Mouse (Mus musculus) embryonic facial prominence, embryonic 10.5 days (tissue): ENCODE data around the gene Plppr3. TPM values are rescaled to one million over a fixed set of nuclear protein-coding genes. Genes with fewer than 3 reads are reported as not detected.

ENCODE experiments used
- DNase-seq: peaks from one replicate; pipeline ENCODE4 v3.0.0-alpha.2; 2017; ENCODE audit warnings: low spot score
- H3K27ac ChIP-seq: fragments of 300-500 bp; sonication (generic); replicated peaks from 2 replicates; pipeline ENCODE4 v1.5.1; 2016; ENCODE audit warnings: mild to moderate bottlenecking
- H3K27me3 ChIP-seq: fragments of 300-500 bp; sonication (generic); replicated peaks from 2 replicates; pipeline ENCODE4 v1.6.1; 2016; ENCODE audit warnings: low read depth, mild to moderate bottlenecking; ENCODE audit not compliant: poor library complexity, severe bottlenecking
- H3K36me3 ChIP-seq: fragments of 300-500 bp; sonication (generic); replicated peaks from 2 replicates; pipeline ENCODE4 v1.6.1; 2016; ENCODE audit warnings: mild to moderate bottlenecking, moderate library complexity
- H3K4me1 ChIP-seq: fragments of 300-500 bp; sonication (generic); 2 replicates; pipeline ENCODE4 v1.6.1; 2016
- H3K4me3 ChIP-seq: fragments of 300-500 bp; sonication (generic); 2 replicates; pipeline ENCODE4 v1.5.1; 2016; ENCODE audit warnings: mild to moderate bottlenecking, moderate library complexity
- H3K9me3 ChIP-seq: fragments of 300-500 bp; sonication (generic); 2 replicates; pipeline ENCODE4 v1.6.1; 2016; ENCODE audit warnings: mild to moderate bottlenecking
- WGBS: fragments of 180-500 bp; shearing (Covaris S2); methylation state at CpG from one replicate; pipeline ENCODE4 v1.1.7; 2016; 5-methylcytosine and 5-hydroxymethylcytosine counted together
- polyA plus RNA-seq: library from polyadenylated mRNA; unstranded; fragments of >200 nt; fragmentation: Nextera tagmentation; extraction: Ambion mirVana; gene quantifications from 2 replicates; pipeline ENCODE4 v1.2.1, GENCODE M21; 2016

The Plppr3 gene
- polyA plus RNA-seq: 123 and 139 TPM in 2 replicates

DNA sequence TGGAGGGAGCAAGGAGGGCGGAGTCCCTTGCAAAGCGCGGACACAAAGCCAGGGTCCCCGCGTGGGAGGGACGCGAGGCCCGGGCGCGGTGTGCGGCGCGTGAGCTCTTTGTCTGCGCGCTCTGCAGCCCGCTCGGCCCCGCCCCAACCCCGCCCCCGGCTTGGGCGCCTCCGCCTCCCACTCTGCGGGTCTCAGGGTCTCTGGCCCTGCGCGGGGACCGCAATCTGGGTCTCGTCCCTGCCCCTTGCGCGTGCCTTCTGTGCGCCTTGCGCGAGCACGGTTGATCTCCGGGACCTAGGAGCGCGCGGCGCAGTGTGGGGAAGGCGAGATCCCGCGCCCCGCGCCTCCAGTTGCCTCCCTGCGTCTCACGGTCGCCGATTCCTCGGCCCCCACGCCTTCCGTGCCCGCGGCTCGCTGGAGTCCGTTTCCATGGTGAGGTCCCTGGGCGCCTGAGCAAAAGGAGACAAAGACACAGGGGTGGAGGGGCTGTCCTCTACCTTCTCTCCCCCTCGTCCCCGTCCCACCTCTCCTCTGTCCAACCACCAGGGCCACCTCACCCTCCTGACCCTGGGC is at the start of gene Plppr3, which contains the start of gene Prtn3:
Gene Plppr3 (minus strand): TSS at position 345 of the 573 bp plus-strand sequence.
Gene Prtn3 (plus strand): TSS at position 187 of the 573 bp plus-strand sequence.
- Histone ChIP-seq H3K4me3 (peak within 1 kb of the TSS; percentile 91), H3K4me1 (peaks cover 50% of the 10 kb centered on the region), H3K9me3 (no peaks in the 10 kb centered on the region), H3K27ac (peak within 1 kb of the TSS; percentile 98), H3K27me3 (peaks cover 5% of the 10 kb centered on the region; the same call in 1 of the 2 replicates), H3K36me3 (peaks cover 34% of the 10 kb centered on the region)
- under 1% methylated on average over 57 of the region's 57 CpGs for WGBS
- DNase-seq: peak; percentile 89

DNA sequence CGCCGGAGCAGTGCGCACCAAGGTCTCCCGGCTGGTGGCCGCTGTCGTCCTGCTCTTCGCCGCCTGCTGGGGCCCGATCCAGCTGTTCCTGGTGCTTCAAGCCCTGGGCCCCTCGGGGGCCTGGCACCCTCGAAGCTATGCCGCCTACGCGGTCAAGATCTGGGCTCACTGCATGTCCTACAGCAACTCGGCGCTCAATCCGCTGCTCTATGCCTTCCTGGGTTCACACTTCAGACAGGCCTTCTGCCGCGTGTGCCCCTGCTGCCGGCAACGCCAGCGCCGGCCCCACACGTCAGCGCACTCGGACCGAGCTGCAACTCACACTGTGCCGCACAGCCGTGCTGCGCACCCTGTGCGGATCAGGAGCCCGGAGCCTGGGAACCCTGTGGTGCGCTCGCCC is 47.1 kb upstream of the Plppr3 start:
- peaks cover 72% of the 10 kb centered on the region for H3K4me1 ChIP-seq
- H3K36me3 ChIP-seq: no peaks in the 10 kb centered on the region
- peaks cover 72% of the 10 kb centered on the region for H3K27me3 ChIP-seq
- 0 out of 2 replicates have a peak, but pooled peaks cover 4% of the 10 kb centered on the region for H3K9me3 ChIP-seq
- DNase-seq: peak; percentile 58
- under 1% methylated on average over 34 of the region's 34 CpGs for WGBS
- H3K27ac ChIP-seq: peak overlapping the region; percentile 24; the same call in 1 of the 2 replicates
- H3K4me3 ChIP-seq: peak overlapping the region; percentile 89

DNA sequence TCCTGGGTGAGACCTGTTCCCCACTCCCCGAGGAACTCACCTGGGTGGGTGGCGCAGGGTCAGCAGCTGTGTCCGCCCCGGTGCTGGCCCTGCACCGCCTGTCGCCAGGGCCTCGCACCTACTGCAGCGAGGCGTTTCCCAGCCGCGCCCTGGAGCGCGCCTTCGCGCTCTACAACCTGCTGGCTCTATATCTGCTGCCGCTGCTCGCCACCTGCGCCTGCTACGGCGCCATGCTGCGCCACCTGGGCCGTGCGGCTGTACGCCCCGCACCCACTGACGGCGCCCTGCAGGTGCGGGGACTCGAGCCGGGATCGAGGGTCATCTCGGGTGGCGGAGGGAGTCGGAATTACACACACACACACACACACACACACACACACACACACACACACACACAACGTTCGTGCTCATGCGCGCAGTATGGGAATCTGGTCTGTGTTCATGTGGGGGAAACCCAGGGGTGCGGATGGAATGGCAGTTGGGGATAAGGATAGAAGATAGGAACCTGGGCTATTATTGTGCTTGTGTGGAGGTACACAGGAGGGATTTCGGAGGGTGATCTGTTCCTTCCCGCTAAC is 46.6 kb upstream of the Plppr3 start, which contains the start of gene R3hdm4:
Gene R3hdm4 (minus strand): TSS at position 251 of the 578 bp plus-strand sequence.
- 4% methylated on average over 41 of the region's 41 CpGs for WGBS
- Histone ChIP-seq H3K4me3 (peak within 1 kb of the TSS; percentile 89), H3K27me3 (peaks cover 72% of the 10 kb centered on the region), H3K36me3 (no peaks in the 10 kb centered on the region), H3K27ac (peak within 1 kb of the TSS; percentile 24; the same call in 1 of the 2 replicates), H3K4me1 (peaks cover 72% of the 10 kb centered on the region), H3K9me3 (0 out of 2 replicates have a peak, but pooled peaks cover 4% of the 10 kb centered on the region)
- peak; percentile 43 for DNase-seq

DNA sequence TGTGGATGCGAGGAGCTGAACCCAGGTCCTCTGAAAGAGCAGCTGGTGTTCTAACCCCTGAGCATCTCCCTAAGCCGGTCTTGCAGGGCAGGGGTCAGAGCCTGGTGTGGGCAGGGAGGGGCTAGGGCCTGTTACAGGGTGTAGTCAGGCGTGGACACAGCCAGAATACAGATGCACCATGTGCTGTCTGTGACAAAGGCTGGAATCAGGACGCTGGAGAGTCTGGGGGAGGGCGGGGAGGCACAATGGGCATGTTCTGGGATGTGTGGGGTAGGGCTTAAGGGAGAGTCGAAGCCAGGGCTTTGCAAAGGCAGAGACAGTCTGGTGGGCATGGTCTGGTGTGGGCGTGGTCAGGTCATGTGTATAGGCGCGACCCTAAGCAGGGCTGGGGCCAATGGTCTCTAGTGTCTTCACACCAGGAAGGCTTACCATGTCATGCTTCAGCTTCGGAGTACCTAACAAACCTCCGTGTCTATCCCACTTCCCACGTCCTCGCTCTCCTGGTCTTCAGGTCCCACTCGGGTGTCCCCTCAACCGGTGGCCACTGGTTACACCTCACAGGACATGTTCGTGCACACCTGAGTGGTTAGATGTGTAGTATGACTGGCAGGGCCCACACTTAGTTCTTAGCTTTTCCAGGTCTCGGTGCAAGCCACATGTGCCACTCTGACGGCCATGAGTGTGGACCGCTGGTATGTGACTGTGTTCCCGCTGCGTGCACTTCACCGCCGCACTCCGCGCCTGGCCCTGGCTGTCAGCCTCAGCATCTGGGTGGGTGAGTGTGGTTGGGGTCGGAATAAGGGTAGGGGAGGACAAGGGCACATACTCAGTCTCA is 45.8 kb upstream of the Plppr3 start:
- Histone ChIP-seq H3K36me3 (no peaks in the 10 kb centered on the region), H3K9me3 (0 out of 2 replicates have a peak, but pooled peaks cover 4% of the 10 kb centered on the region), H3K27me3 (peaks cover 72% of the 10 kb centered on the region), H3K4me1 (peaks cover 72% of the 10 kb centered on the region), H3K4me3 (peak overlapping the region; percentile 89), H3K27ac (no peak overlapping the region; the same call in 1 of the 2 replicates)
- no peak for DNase-seq
- 16% methylated on average over 26 of the region's 26 CpGs for WGBS

DNA sequence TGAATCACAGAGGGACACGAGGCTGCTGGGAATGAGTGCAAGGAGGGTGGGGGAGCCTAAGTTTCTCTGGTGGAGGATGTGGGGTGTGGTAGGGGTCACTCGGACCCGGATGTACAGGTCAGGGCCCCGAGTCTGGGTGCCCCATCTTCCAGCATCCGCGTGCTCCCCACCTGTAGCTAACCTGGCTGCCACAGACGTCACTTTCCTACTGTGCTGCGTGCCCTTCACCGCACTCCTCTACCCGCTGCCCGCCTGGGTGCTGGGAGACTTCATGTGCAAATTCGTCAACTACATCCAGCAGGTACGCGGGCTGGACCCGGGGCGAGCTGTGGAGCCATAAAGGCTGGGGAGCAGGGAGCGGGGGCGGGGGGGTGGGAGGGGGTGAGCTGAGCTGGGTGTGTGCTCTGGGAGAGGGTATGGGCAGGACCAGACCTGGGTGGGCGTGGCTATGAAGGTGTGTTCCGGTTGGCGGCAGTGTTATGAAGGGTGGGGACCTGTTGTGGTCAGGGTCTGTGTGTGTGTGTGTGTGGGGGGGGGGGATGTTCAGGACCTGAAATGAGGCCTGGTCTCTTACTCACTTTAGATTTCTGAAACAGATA is 44.9 kb upstream of the Plppr3 start:
- Histone ChIP-seq H3K36me3 (no peaks in the 10 kb centered on the region; the same call in 1 of the 2 replicates), H3K4me1 (peaks cover 77% of the 10 kb centered on the region), H3K9me3 (0 out of 2 replicates have a peak, but pooled peaks cover 4% of the 10 kb centered on the region), H3K27ac (no peak overlapping the region), H3K27me3 (peaks cover 72% of the 10 kb centered on the region), H3K4me3 (peak overlapping the region; percentile 89)
- WGBS: 2% methylated on average over 21 of the region's 21 CpGs
- no peak for DNase-seq

DNA sequence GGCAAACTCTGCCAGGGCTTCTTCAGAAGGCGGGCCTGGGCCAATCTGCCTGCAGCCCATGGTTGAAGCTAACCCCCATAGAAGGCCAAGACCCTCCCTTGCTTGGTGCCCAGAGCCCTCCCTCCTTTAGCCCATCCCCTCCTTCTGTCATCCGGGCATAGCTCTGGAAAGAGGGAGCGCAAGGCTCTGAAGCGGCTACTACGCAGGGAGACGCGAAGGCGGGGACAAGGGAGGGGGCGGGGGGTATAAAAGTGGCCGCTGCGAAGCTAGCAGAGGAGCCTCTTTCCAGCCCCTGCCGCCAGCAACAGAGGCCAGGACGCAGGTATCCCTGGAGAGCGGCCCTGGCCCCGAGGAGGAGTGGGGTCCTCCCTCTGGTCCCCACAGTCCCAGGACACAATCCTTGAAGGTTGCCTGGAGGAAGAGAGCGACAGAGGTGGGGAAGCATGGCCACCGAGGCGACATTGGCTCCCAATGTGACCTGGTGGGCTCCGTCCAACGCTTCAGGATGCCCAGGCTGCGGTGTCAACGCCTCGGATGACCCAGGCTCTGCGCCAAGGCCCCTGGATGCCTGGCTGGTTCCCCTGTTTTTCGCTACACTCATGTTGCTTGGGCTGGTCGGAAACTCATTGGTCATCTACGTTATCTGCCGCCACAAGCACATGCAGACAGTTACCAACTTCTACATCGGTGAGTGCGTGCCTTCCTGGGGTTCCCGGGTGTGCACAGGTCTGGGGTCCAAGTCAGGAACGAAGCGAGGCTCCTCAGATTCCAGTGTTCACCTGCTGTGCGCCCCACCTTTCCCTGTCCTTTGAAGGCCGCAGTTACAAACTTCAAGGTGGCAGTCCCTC is 44.0 kb upstream of the Plppr3 start:
- DNase-seq: peak; percentile 56
- peaks cover 2% of the 10 kb centered on the region for H3K36me3 ChIP-seq
- 0 out of 2 replicates have a peak overlapping the region, but pooled peaks have one; percentile 30 for H3K27ac ChIP-seq
- 0 out of 2 replicates have a peak, but pooled peaks cover 4% of the 10 kb centered on the region for H3K9me3 ChIP-seq
- H3K4me3 ChIP-seq: peak overlapping the region; percentile 89
- 3% methylated on average over 35 of the region's 35 CpGs for WGBS
- H3K4me1 ChIP-seq: peaks cover 80% of the 10 kb centered on the region
- peaks cover 65% of the 10 kb centered on the region for H3K27me3 ChIP-seq

DNA sequence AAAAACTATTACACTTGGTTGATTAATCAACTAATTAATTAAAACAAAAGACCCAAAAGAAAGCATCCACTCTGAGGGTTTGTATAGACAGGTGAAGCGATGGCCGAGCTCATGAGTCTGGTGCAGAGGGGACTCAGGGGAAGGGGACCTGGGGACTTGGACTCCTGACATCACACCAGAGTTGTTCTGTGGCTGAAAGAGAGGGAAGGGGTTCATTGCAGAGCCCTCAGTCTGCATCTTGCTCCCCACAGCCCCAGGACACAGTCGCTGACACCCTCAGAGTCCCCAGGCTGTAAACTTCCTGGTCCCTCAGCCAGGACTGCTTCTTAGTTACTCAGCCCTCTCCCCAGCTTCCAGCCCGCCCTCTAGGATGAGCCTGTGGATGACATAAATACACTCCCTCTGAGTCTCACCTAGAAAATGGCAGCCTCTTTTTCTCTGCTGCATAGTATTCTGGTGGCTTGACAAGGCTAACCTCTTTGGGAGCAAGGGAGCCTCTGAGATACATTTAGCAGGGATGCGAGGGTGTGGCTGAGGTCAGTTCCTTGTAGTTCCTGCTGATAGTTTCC is 43.2 kb upstream of the Plppr3 start:
- Histone ChIP-seq H3K9me3 (0 out of 2 replicates have a peak, but pooled peaks cover 3% of the 10 kb centered on the region), H3K27me3 (peaks cover 56% of the 10 kb centered on the region), H3K27ac (no peak overlapping the region), H3K36me3 (peaks cover 10% of the 10 kb centered on the region), H3K4me1 (peaks cover 78% of the 10 kb centered on the region), H3K4me3 (peak overlapping the region; percentile 89)
- DNase-seq: no peak
- 68% methylated on average over 5 of the region's 5 CpGs for WGBS

DNA sequence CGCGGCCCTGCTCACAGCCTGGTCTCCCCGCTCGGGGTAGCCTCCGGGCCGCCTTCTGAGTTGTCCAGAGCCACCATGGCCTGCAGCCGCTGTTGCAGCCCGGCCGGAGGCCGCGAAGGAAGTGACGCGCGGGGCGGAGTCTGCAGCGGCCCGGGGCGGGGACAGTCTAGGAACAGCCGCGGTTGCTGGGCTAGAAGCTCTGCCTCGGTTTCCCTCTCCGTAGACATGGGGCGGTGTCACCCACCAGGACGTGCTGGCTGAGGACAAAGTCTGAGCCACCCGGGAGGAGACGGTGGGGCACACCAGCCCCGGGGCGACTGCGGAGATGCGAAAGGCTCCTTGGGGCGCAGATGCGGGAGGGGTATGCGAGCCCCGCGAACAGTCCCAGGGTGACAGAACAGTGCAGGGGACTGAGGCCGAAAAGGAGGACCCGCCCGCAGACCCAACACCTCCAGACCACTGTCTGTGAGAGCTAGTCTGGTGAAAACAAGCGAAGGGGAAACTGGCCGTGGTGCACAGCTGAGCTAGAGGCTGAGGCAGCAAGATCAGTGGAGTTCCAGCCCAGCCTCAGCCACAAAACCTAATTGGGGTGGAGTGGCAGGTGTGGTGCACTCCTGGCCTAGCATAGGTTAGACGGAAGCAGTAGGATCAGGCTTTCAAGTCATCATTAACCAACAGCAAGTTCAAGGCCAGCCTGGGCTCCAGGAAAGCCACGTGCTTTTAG is 42.5 kb upstream of the Plppr3 start, which contains the start of gene Kiss1r:
Gene Kiss1r (plus strand): TSS at position 164 of the 724 bp plus-strand sequence.
- peaks cover 50% of the 10 kb centered on the region for H3K27me3 ChIP-seq
- 3% methylated on average over 42 of the region's 42 CpGs for WGBS
- H3K27ac ChIP-seq: peak within 1 kb of the TSS; percentile 94
- H3K36me3 ChIP-seq: peaks cover 17% of the 10 kb centered on the region
- peak; percentile 90 for DNase-seq
- no peaks in the 10 kb centered on the region for H3K9me3 ChIP-seq
- H3K4me1 ChIP-seq: peaks cover 80% of the 10 kb centered on the region
- peak within 1 kb of the TSS; percentile 89 for H3K4me3 ChIP-seq

DNA sequence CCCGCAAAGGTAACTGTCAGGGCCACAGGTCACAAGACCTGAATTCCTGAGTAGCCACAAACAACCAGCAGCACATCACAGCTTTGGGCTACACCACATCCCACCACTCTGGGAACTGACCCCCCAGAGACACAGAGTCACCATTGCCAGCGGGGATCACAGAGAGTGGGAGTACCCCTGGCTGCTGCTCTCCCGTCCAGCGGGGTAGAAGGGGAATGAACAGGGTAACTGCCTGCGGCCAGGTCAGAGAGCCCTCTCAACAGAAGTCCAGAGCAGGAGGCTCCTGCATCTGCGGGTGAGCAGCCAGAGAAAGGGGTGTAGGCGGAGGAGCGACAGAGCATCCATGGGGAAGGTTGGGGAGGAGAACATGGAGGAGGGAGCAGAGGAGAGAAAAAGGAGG is 41.6 kb upstream of the Plppr3 start:
- Histone ChIP-seq H3K4me3 (peak overlapping the region; percentile 89), H3K36me3 (peaks cover 26% of the 10 kb centered on the region), H3K27ac (peak overlapping the region; percentile 94), H3K27me3 (peaks cover 41% of the 10 kb centered on the region), H3K9me3 (no peaks in the 10 kb centered on the region), H3K4me1 (peaks cover 71% of the 10 kb centered on the region)
- 9% methylated on average over 8 of the region's 8 CpGs for WGBS
- DNase-seq: no peak

DNA sequence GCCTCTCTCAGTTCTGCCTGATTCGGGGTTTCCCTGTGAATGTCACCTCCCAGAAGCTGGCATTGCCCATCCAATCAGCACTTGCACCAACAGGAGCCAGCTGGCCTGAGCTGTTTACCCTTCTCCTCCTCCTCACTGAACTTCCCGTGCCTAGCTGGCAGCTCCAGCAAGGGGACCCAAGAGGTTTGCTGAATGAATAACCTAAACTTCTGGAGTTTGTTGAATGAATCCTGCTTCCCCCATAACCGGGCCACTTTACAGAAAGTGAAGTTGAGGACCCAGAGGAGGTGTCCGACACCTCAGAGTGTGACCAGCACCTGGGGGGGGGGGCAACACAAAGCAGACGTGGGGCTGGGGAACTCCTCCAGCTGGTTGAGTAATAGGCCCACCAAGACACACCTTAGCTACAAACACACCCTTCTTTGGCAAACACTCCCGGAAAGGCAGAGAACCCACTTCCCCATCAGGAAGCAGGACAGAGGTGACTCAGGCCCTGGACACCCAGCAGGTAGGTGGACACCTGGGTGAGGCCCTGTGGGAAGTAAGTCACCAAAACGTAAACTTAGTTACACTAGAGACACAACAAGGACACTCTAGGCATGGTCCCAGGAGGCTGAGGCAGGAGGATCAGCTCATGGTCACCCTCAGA is 40.6 kb upstream of the Plppr3 start:
- no peak for DNase-seq
- Histone ChIP-seq H3K36me3 (peaks cover 34% of the 10 kb centered on the region), H3K4me3 (peak overlapping the region; percentile 89), H3K27ac (no peak overlapping the region), H3K9me3 (no peaks in the 10 kb centered on the region), H3K4me1 (peaks cover 61% of the 10 kb centered on the region), H3K27me3 (peaks cover 31% of the 10 kb centered on the region)
- 77% methylated on average over 7 of the region's 7 CpGs for WGBS
